Mouse (Mus musculus) stomach, postnatal 0 days (tissue): ENCODE measurements around the gene Erf. TPM values are rescaled to one million over a fixed set of nuclear protein-coding genes. Genes with fewer than 3 reads are reported as not detected.

Experiments
- ATAC-seq: fragments of 200-750 bp; cut with Nextera tagmentation; 2 replicates; pipeline ENCODE4 v1.8.0; 2017; ENCODE audit not compliant: low FRiP score, low TSS enrichment
- DNase-seq: peaks from one replicate; pipeline ENCODE4 v3.0.0-alpha.2; 2016; ENCODE audit warnings: low spot score
- H3K27ac ChIP-seq: fragments of 300-500 bp; sonication (generic); replicated peaks from 2 replicates; pipeline ENCODE4 v1.5.1; 2014; ENCODE audit warnings: mild to moderate bottlenecking, control low read depth
- H3K27me3 ChIP-seq: fragments of 300-500 bp; sonication (generic); 2 replicates; pipeline ENCODE4 v1.6.1; 2014; ENCODE audit warnings: low read length; ENCODE audit not compliant: control insufficient read depth, insufficient read depth
- H3K36me3 ChIP-seq: fragments of 300-500 bp; sonication (generic); 2 replicates; pipeline ENCODE4 v1.6.1; 2014; ENCODE audit warnings: low read length, mixed read lengths; ENCODE audit not compliant: control insufficient read depth, insufficient read depth
- H3K4me1 ChIP-seq: fragments of 300-500 bp; sonication (generic); replicated peaks from 2 replicates; pipeline ENCODE4 v1.6.1; 2014; ENCODE audit warnings: antibody characterized with exemption; ENCODE audit not compliant: control insufficient read depth, insufficient read depth
- H3K4me2 ChIP-seq: fragments of 300-500 bp; sonication (generic); replicated peaks from 2 replicates; pipeline ENCODE4 v1.6.1; 2014; ENCODE audit warnings: low read depth, mild to moderate bottlenecking, control low read depth, moderate library complexity
- H3K4me3 ChIP-seq: fragments of 300-500 bp; sonication (generic); 2 replicates; pipeline ENCODE4 v1.5.1; 2014; ENCODE audit warnings: low read depth, low read length, control low read depth
- H3K9ac ChIP-seq: fragments of 300-500 bp; sonication (generic); 2 replicates; pipeline ENCODE4 v1.6.1; 2014; ENCODE audit warnings: mild to moderate bottlenecking, low read length, control low read depth, mixed read lengths
- H3K9me3 ChIP-seq: fragments of 300-500 bp; sonication (generic); 2 replicates; pipeline ENCODE4 v1.6.1; 2016; ENCODE audit warnings: low read length; ENCODE audit not compliant: control insufficient read depth
- CTCF ChIP-seq: IDR thresholded peaks from 2 replicates; pipeline ENCODE4 v1.5.1; 2016; ENCODE audit warnings: antibody characterized with exemption, low read depth, mild to moderate bottlenecking, moderate library complexity
- EP300 ChIP-seq: optimal IDR thresholded peaks from 2 replicates; pipeline ENCODE3; 2016; ENCODE audit warnings: antibody characterized with exemption
- WGBS: fragments of 180-500 bp; shearing (Covaris S2); extraction: QIAGEN DNeasy Blood & Tissue Kit; methylation state at CpG from one replicate; pipeline ENCODE4 v1.1.7; 2014; 5-methylcytosine and 5-hydroxymethylcytosine counted together
- polyA plus RNA-seq: library from polyadenylated mRNA; unstranded; fragments of >200 nt; fragmentation: Nextera tagmentation; extraction: Ambion mirVana; gene quantifications from 2 replicates; pipeline ENCODE4 v1.2.1, GENCODE M21; 2015

The Erf gene
- polyA plus RNA-seq, 1 experiment from 2014 or later = 8.1 TPM

DNA sequence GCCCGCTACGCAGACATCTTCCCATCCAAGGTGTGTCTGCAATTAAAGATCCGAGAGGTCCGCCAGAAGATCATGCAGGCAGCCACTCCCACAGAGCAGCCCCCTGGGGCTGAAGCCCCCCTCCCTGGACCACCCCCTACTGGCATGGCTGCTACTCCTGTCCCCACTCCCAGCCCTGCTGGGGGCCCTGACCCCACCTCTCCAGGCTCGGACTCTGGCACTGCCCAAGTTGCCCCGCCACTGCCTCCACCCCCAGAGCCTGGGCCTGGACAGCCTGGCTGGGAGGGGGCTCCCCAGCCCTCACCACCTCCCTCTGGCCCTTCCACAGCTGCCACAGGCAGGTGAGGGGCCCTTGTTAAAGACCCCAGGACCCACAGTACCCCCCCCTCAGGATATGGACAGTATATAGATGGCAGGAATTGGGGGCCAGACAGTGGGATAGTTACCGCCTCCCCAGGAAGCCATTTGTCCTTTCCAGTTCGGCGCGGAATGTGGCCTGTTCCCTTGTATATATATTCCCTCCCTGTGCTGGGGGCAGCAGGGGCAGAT is 42.7 kb upstream of the Erf start:
- no peaks in the 10 kb centered on the region for H3K4me1 ChIP-seq
- TF ChIP-seq EP300 = no peak
- TF ChIP-seq CTCF = no peak
- no peak for DNase-seq
- H3K36me3 ChIP-seq = peaks cover 43% of the 10 kb centered on the region
- no peak overlapping the region for H3K9ac ChIP-seq
- no peak overlapping the region for H3K4me3 ChIP-seq
- no peaks in the 10 kb centered on the region for H3K27me3 ChIP-seq
- WGBS = 68% methylated on average over 10 of the region's 10 CpGs
- H3K27ac ChIP-seq = no peak overlapping the region
- no peak for ATAC-seq
- H3K4me2 ChIP-seq = no peak overlapping the region
- H3K9me3 ChIP-seq = no peaks in the 10 kb centered on the region

DNA sequence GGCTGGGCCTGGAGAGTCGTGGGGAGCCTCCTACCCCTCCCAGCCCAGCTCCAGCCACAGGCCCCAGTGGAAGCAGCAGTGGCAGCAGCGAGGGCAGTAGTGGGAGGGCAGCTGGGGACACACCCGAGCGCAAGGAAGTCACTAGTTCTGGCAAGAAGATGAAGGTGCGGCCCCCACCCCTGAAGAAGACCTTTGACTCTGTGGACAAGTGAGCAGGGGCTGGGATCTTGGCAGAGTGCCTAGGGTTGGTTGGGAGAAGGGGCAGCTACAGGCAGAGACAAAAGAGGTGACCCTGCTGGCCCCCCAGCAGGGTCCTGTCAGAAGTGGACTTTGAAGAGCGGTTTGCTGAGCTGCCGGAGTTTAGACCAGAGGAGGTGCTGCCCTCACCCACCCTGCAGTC is 41.5 kb upstream of the Erf start:
- Histone ChIP-seq H3K4me2 (no peak overlapping the region), H3K4me1 (no peaks in the 10 kb centered on the region), H3K27me3 (no peaks in the 10 kb centered on the region), H3K27ac (no peak overlapping the region), H3K4me3 (no peak overlapping the region), H3K9me3 (no peaks in the 10 kb centered on the region), H3K36me3 (peaks cover 54% of the 10 kb centered on the region), H3K9ac (no peak overlapping the region)
- TF ChIP-seq EP300 (no peak), CTCF (no peak)
- ATAC-seq = no peak
- WGBS = 51% methylated on average over 7 of the region's 7 CpGs
- no peak for DNase-seq

DNA sequence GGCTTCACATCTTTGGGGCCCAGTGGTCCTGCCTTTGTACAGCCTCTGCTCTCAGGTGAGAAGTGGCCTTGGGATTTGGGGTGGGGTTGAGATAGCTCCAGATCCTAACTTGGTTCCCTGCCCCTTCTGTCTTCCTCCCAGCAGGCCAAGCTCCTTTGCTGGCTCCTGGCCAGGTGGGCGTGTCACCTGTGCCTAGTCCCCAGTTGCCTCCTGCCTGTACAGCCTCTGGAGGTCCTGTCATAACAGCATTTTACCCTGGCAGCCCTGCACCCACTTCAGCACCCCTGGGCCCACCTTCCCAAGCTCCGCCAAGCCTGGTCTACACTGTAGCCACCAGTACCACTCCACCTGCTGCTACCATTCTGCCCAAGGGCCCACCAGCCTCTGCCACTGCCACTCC is 40.4 kb upstream of the Erf start:
- no peak overlapping the region; the same call in 1 of the 2 replicates for H3K27ac ChIP-seq
- no peak overlapping the region for H3K4me2 ChIP-seq
- H3K36me3 ChIP-seq = peaks cover 65% of the 10 kb centered on the region
- 56% methylated on average over 2 of the region's 2 CpGs for WGBS
- DNase-seq (peak; percentile 88), ATAC-seq (peak; percentile 25)
- no peak overlapping the region for H3K4me3 ChIP-seq
- TF ChIP-seq CTCF (no peak), EP300 (no peak)
- no peaks in the 10 kb centered on the region for H3K27me3 ChIP-seq
- no peaks in the 10 kb centered on the region for H3K9me3 ChIP-seq
- no peaks in the 10 kb centered on the region for H3K4me1 ChIP-seq
- H3K9ac ChIP-seq = no peak overlapping the region

DNA sequence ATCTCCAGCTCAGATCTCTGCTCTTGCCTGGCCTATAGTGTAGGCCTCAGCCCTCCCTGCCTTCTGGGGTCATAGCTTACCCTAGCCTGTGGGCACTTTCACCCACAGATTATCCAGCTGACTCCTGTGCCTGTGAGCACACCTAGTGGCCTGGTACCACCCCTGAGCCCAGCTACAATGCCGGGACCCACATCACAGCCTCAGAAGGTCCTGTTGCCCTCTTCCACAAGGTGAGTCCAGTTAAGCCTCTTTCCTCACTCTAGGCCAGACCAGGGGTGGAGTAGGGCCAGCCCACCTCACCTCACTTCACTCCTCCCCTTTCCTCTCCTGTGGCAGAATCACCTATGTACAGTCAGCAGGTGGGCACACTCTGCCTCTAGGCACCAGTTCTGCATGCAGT is 39.9 kb upstream of the Erf start:
- 100% methylated on average over 1 of the region's 1 CpGs for WGBS
- Histone ChIP-seq H3K4me2 (no peak overlapping the region), H3K4me3 (no peak overlapping the region), H3K9ac (no peak overlapping the region), H3K27ac (no peak overlapping the region), H3K4me1 (no peaks in the 10 kb centered on the region), H3K9me3 (no peaks in the 10 kb centered on the region), H3K27me3 (no peaks in the 10 kb centered on the region), H3K36me3 (peaks cover 69% of the 10 kb centered on the region)
- ATAC-seq (peak; percentile 17; the same call in 1 of the 2 replicates), DNase-seq (no peak)
- TF ChIP-seq EP300 (no peak), CTCF (no peak)

DNA sequence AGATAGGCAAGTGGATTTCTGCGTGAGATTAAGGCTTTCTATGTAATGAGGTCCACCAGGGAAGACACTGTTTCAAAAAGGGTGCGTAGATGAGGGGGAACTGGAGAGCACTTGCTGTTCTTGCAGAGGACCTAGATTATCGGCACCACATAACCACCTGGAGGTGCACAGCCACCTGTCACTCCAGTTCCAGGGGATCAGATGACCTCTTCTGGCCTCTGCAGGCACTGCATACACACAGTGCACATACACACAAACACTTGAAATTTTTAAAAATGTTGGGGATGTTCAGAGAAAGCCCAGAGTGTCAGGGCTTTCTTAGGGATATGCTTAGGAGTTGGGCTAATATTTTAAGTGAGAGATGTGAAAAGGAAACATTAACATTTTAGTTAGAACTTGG is 39.4 kb upstream of the Erf start:
- H3K4me1 ChIP-seq = no peaks in the 10 kb centered on the region
- H3K27ac ChIP-seq = no peak overlapping the region
- H3K9ac ChIP-seq = no peak overlapping the region
- 93% methylated on average over 3 of the region's 3 CpGs for WGBS
- no peaks in the 10 kb centered on the region for H3K9me3 ChIP-seq
- DNase-seq (no peak), ATAC-seq (no peak)
- no peak overlapping the region for H3K4me3 ChIP-seq
- H3K27me3 ChIP-seq = no peaks in the 10 kb centered on the region
- TF ChIP-seq EP300 = no peak
- peak; percentile 49 for TF ChIP-seq CTCF
- H3K4me2 ChIP-seq = no peak overlapping the region
- H3K36me3 ChIP-seq = peaks cover 71% of the 10 kb centered on the region

DNA sequence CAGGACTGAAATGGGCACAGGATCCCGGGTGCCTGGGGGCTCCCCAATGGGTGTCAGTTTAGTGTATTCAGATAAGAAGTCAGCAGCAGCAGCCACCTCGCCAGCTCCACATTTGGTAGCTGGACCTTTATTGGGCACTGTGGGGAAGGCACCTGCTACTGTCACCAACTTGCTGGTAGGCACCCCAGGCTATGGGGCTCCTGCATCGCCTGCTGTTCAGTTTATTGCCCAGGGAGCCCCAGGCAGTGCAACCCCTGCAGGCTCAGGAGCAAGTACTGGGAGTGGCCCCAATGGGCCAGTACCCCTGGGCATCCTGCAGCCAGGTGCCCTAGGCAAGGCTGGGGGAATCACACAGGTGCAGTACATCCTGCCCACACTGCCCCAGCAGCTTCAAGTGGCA is 38.2 kb upstream of the Erf start:
- Histone ChIP-seq H3K4me3 (no peak overlapping the region), H3K27ac (no peak overlapping the region), H3K9me3 (no peaks in the 10 kb centered on the region), H3K9ac (no peak overlapping the region), H3K36me3 (peaks cover 68% of the 10 kb centered on the region), H3K27me3 (no peaks in the 10 kb centered on the region), H3K4me1 (peaks cover 7% of the 10 kb centered on the region), H3K4me2 (no peak overlapping the region)
- TF ChIP-seq CTCF (no peak), EP300 (no peak)
- DNase-seq (no peak), ATAC-seq (no peak)
- WGBS = 90% methylated on average over 3 of the region's 3 CpGs
